10 mouse cellular contexts compared by ENCODE assay signal in the genomic region with DNA sequence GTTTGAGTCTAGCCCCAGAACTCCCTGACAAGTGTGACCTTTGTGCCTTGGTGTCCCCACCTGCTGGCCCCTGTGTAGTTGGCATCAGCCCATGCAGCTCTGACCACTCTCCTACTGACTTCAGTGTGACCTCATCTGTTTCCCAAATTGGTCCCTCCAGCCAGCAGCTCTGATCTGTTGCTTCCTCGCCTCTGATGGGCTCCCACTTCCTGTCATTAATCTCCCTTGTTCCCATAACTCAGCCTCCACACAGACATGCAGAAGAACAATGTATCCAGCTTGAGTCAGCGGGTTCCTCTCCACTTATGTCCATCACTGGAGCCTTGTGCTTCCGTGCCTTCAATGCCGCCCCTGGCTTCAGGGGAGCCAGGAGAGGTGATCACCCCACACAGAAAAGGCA.
A peak's percentile ranks its signal among the peaks of the same experiment; 100 is the strongest.
DNase-seq lines count a peak whose midpoint lies in the region; ATAC-seq and TF ChIP-seq lines count a peak whose summit lies in the region.
"Had no signal": no experiment of that assay in that cellular context is flagged by ENCODE, and none has a peak within 500 bp of the region (broad histone marks: within the 10 kb centered on the region; RNA-seq: fewer than 3 reads in every experiment).

No protein-coding gene starts in this region.

- no peak for TF ChIP-seq EP300 in liver, postnatal 0 days (IDR thresholded peaks at IDR 0.05; ENCODE audit: low read depth)

- no peaks in the 10 kb centered on the region for H3K9me3 ChIP-seq in liver, postnatal 0 days (ENCODE audit: low read length)
- no peaks in the 10 kb centered on the region for H3K9me3 ChIP-seq in midbrain, embryonic 11.5 days (ENCODE audit: control insufficient read depth, low read length)

- H3K36me3 ChIP-seq in liver, postnatal 0 days (replicated peaks; ENCODE audit: insufficient read depth, low read length): no peaks in the 10 kb centered on the region
- no peaks in the 10 kb centered on the region for H3K36me3 ChIP-seq in midbrain, embryonic 11.5 days (ENCODE audit: control insufficient read depth, insufficient read depth, low read length)

- H3K4me1 ChIP-seq in liver, postnatal 0 days (ENCODE audit: insufficient read depth): peaks cover 9% of the 10 kb centered on the region
- no peaks in the 10 kb centered on the region for H3K4me1 ChIP-seq in midbrain, embryonic 11.5 days (ENCODE audit: control insufficient read depth, insufficient read depth, low read length)

- intact Hi-C loops in left cerebral cortex, postnatal 4 days (cut with DNase I): no loop called here

- H3K27me3 ChIP-seq in liver, postnatal 0 days (ENCODE audit: insufficient read depth, low read length): no peaks in the 10 kb centered on the region
- H3K27me3 ChIP-seq in midbrain, embryonic 11.5 days (ENCODE audit: control insufficient read depth, insufficient read depth, low read length): no peaks in the 10 kb centered on the region

- no peak overlapping the region for H3K4me3 ChIP-seq in liver, postnatal 0 days (ENCODE audit: low read depth, low read length)
- H3K4me3 ChIP-seq in midbrain, embryonic 11.5 days (ENCODE audit: low read depth, low read length): no peak overlapping the region

- DNase-seq in adrenal gland, postnatal 10 days: peak; percentile 31
- DNase-seq in embryo, embryonic 11 days: peak; percentile 39
- DNase-seq in kidney, adult 8-10 months: peak; percentile 50 to 54
- DNase-seq in liver, postnatal 0 days: no peak
- DNase-seq in thymus, postnatal 4 days: no peak
- DNase-seq in left cerebral cortex, postnatal 4 days: no peak
- no peak for DNase-seq in midbrain, embryonic 11.5 days (ENCODE audit: low spot score, missing footprints)
- DNase-seq: right cerebral cortex, postnatal 4 days; thymus, postnatal 36 days had no signal

- H3K4me2 ChIP-seq in liver, postnatal 0 days (ENCODE audit: low read depth, low read length): no peak overlapping the region
- no peak overlapping the region for H3K4me2 ChIP-seq in midbrain, embryonic 11.5 days

- ATAC-seq in liver, postnatal 0 days: peak; percentile 48
- no peak for ATAC-seq in midbrain, embryonic 11.5 days (ENCODE audit: low FRiP score)

- WGBS in liver, postnatal 0 days (ENCODE audit: insufficient replicate concordance): 38% methylated on average over 4 of the region's 4 CpGs
- WGBS in midbrain, embryonic 11.5 days: 79% methylated on average over 4 of the region's 4 CpGs

- no peak for TF ChIP-seq CTCF in liver, postnatal 0 days (IDR thresholded peaks at IDR 0.05; ENCODE audit: low read depth)

- no peak overlapping the region for H3K27ac ChIP-seq in liver, postnatal 0 days (ENCODE audit: low read depth)
- H3K27ac ChIP-seq in midbrain, embryonic 11.5 days (ENCODE audit: low read depth, low read length): no peak overlapping the region
- H3K27ac ChIP-seq: liver, embryonic 14.5 days had no signal

- no peak overlapping the region for H3K9ac ChIP-seq in liver, postnatal 0 days (replicated peaks)
- no peak overlapping the region for H3K9ac ChIP-seq in midbrain, embryonic 11.5 days (ENCODE audit: low read length)
- H3K9ac ChIP-seq: liver, embryonic 14.5 days had no signal

Comparison
In these comparisons a context has a peak if more than half of its experiments do, and no peak if none do; other contexts are left out.
1. DNase-seq: peak in adrenal gland, postnatal 10 days (single experiment), embryo, embryonic 11 days (single experiment) and kidney, adult 8-10 months (2 of 2); none in liver, postnatal 0 days (single experiment), thymus, postnatal 4 days (single experiment), left cerebral cortex, postnatal 4 days (single experiment) and midbrain, embryonic 11.5 days (single experiment).